Mouse (Mus musculus) small intestine, adult 2 months (tissue): ENCODE data around the gene Ctss.

Experiments used
- CTCF ChIP-seq: fragments of 200-500 bp; IDR thresholded peaks from 2 replicates; pipeline ENCODE4 v1.5.1; 2012; ENCODE audit warnings: low read depth, mild to moderate bottlenecking, control low read depth, inconsistent platforms, low read length, moderate library complexity, mixed read lengths; ENCODE audit not compliant: insufficient replicate concordance, insufficient read length; ENCODE audit errors: extremely low read depth
- POLR2A ChIP-seq: fragments of 200-500 bp; IDR thresholded peaks from 2 replicates; pipeline ENCODE4 v1.6.1; 2012; ENCODE audit warnings: low read depth, mild to moderate bottlenecking, control low read depth, inconsistent platforms, low read length, moderate library complexity

- TF ChIP-seq CTCF (no peak), POLR2A (no peak)
Observed at GRCm38 (mm10) chr3:95561826-95562225, 35.2 kb downstream of the Ctss start.
